Mouse (Mus musculus) myocyte (in vitro differentiated cells): ENCODE data around the gene Eva1a. TPM values are rescaled to one million over a fixed set of nuclear protein-coding genes. Genes with fewer than 3 reads are reported as not detected.

Experiments
- H3K27me3 ChIP-seq: one replicate; pipeline ENCODE4 v1.6.1; 2011; ENCODE audit not compliant: control insufficient read depth, insufficient read depth, insufficient read length
- H3K36me3 ChIP-seq: one replicate; pipeline ENCODE4 v1.6.1; 2011; ENCODE audit not compliant: control insufficient read depth, insufficient read depth
- H3K4me2 ChIP-seq: one replicate; pipeline ENCODE4 v1.6.1; 2011; ENCODE audit warnings: low read depth, control low read depth
- H3K4me3 ChIP-seq: one replicate; pipeline ENCODE4 v1.5.1; 2011; ENCODE audit warnings: mild to moderate bottlenecking, control low read depth, moderate library complexity
- H3K79me2 ChIP-seq: one replicate; pipeline ENCODE4 v1.6.1; 2011; ENCODE audit not compliant: control insufficient read depth, insufficient read depth
- H3ac ChIP-seq: one replicate; pipeline ENCODE4 v1.6.1; 2011; ENCODE audit not compliant: control insufficient read depth, insufficient read length
- CEBPB ChIP-seq: IDR thresholded peaks from 2 replicates; pipeline ENCODE4 v1.6.1; 2011; ENCODE audit warnings: mild to moderate bottlenecking, moderate library complexity; ENCODE audit not compliant: poor library complexity, insufficient read depth, severe bottlenecking
- E2F4 ChIP-seq: IDR thresholded peaks from one replicate; pipeline ENCODE4 v1.6.1; 2011; ENCODE audit warnings: mild to moderate bottlenecking, control low read depth, moderate library complexity; ENCODE audit not compliant: insufficient read depth
- MAX ChIP-seq: IDR thresholded peaks from one replicate; pipeline ENCODE4 v1.6.1; 2011; ENCODE audit warnings: low read depth, mild to moderate bottlenecking, control low read depth
- MYOD1 ChIP-seq, 3 experiments: IDR thresholded peaks; one replicate each; pipeline ENCODE4 v1.6.1; 2011; ENCODE audit warnings: control low read depth in 2 of 3, low read depth in 2 of 3, mild to moderate bottlenecking in 2 of 3, moderate library complexity in 1 of 3; ENCODE audit not compliant: insufficient read length in 2 of 3, control insufficient read depth in 1 of 3
- MYOG ChIP-seq, 3 experiments: IDR thresholded peaks; one replicate each; pipeline ENCODE4 v1.6.1; 2011; ENCODE audit warnings: control low read depth in 2 of 3, low read depth in 2 of 3, mild to moderate bottlenecking in 2 of 3; ENCODE audit not compliant: insufficient read length in 2 of 3, control insufficient read depth in 1 of 3, insufficient read depth in 1 of 3
- POLR2A ChIP-seq: IDR thresholded peaks from one replicate; pipeline ENCODE4 v1.6.1; 2011; ENCODE audit warnings: low read depth, mild to moderate bottlenecking, control low read depth, moderate library complexity; ENCODE audit not compliant: insufficient read length
- POLR2AphosphoS2 ChIP-seq: IDR thresholded peaks from one replicate; pipeline ENCODE4 v1.6.1; 2011; ENCODE audit warnings: low read depth, control low read depth; ENCODE audit not compliant: insufficient read length
- REST ChIP-seq: IDR thresholded peaks from one replicate; pipeline ENCODE4 v1.6.1; 2011; ENCODE audit warnings: mild to moderate bottlenecking, control low read depth, moderate library complexity; ENCODE audit not compliant: insufficient read depth, insufficient read length
- SRF ChIP-seq: IDR thresholded peaks from one replicate; pipeline ENCODE4 v1.6.1; 2011; ENCODE audit warnings: low read depth; ENCODE audit not compliant: control insufficient read depth, insufficient read length
- TCF12 ChIP-seq: IDR thresholded peaks from one replicate; pipeline ENCODE4 v1.6.1; 2011; ENCODE audit warnings: mild to moderate bottlenecking, control low read depth; ENCODE audit not compliant: poor library complexity, insufficient read depth, severe bottlenecking
- TCF3 ChIP-seq: IDR thresholded peaks from one replicate; pipeline ENCODE4 v1.6.1; 2011; ENCODE audit warnings: low read depth, control low read depth; ENCODE audit not compliant: insufficient read length
- USF1 ChIP-seq: IDR thresholded peaks from one replicate; pipeline ENCODE4 v1.6.1; 2011; ENCODE audit warnings: low read depth, mild to moderate bottlenecking, control low read depth, moderate library complexity
- polyA plus RNA-seq: library from polyadenylated mRNA; unstranded; fragments of >200 nt; fragmentation: generic; extraction: Trizol; gene quantifications from one replicate; pipeline ENCODE4 v1.2.1, GENCODE M21; 2012; ENCODE audit warnings: missing spikeins

Eva1a gene
- polyA plus RNA-seq, 1 experiment, result 0.07 TPM

DNA sequence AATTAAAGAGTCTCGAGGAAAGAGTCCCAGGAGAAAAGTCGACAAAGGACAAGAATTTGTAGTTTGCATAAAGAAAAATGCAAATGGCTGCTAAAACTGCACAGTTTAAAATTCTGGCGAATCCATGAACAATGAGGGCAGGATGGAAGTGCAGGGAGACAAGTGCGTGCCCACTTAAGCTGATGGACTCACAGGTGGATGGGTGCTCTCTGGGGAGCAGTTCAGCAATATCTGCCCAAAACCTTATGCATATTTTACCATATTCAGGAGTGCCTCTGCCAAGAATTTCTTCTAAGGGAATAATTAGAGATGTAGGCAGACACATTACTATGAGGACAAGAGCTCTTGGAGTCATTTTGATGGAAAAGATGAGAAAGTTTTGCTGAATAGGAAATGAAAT is 35.5 kb downstream of the Eva1a start:
- Histone ChIP-seq H3K4me2 (no peak overlapping the region), H3K36me3 (no peaks in the 10 kb centered on the region), H3K27me3 (no peaks in the 10 kb centered on the region), H3K79me2 (no peaks in the 10 kb centered on the region), H3K4me3 (no peak overlapping the region), H3ac (no peak overlapping the region)
- TF ChIP-seq MAX (no peak), TCF12 (no peak), E2F4 (no peak), CEBPB (no peak), POLR2A (no peak), MYOD1 (IDR thresholded peaks at IDR 0.05; ENCODE audit: control insufficient read depth in 1 of 3, insufficient read length in 2 of 3, low read depth in 2 of 3) (no peak), REST (no peak), SRF (no peak), MYOG (IDR thresholded peaks at IDR 0.05; ENCODE audit: control insufficient read depth in 1 of 3, insufficient read depth in 1 of 3, insufficient read length in 2 of 3, low read depth in 2 of 3) (no peak), USF1 (no peak)

- Histone ChIP-seq H3K79me2 (no peaks in the 10 kb centered on the region), H3ac (no peak overlapping the region), H3K27me3 (no peaks in the 10 kb centered on the region), H3K4me2 (no peak overlapping the region), H3K36me3 (no peaks in the 10 kb centered on the region), H3K4me3 (no peak overlapping the region)
- no peak for TF ChIP-seq MAX
- no peak for TF ChIP-seq REST
- no peak for TF ChIP-seq POLR2AphosphoS2
- no peak for TF ChIP-seq E2F4
- TF ChIP-seq MYOG (IDR thresholded peaks at IDR 0.05; ENCODE audit: control insufficient read depth in 1 of 3, insufficient read depth in 1 of 3, insufficient read length in 2 of 3, low read depth in 2 of 3), result no peak
- TF ChIP-seq POLR2A, result no peak
- no peak for TF ChIP-seq USF1
- no peak for TF ChIP-seq CEBPB
- no peak for TF ChIP-seq SRF
- no peak for TF ChIP-seq MYOD1 (IDR thresholded peaks at IDR 0.05; ENCODE audit: control insufficient read depth in 1 of 3, insufficient read length in 2 of 3, low read depth in 2 of 3)
- TF ChIP-seq TCF12, result no peak
- no peak for TF ChIP-seq TCF3
Observed at GRCm38 (mm10) chr6:82078875-82079274, 38.0 kb downstream of the Eva1a start.

- no peak for TF ChIP-seq TCF3
- TF ChIP-seq MYOD1 (IDR thresholded peaks at IDR 0.05; ENCODE audit: control insufficient read depth in 1 of 3, insufficient read length in 2 of 3, low read depth in 2 of 3), result no peak
- no peak for TF ChIP-seq POLR2AphosphoS2
- no peak for TF ChIP-seq TCF12
- no peak for TF ChIP-seq CEBPB
- TF ChIP-seq SRF, result no peak
- TF ChIP-seq MAX, result no peak
- no peak for TF ChIP-seq POLR2A
- no peak for TF ChIP-seq MYOG (IDR thresholded peaks at IDR 0.05; ENCODE audit: control insufficient read depth in 1 of 3, insufficient read depth in 1 of 3, insufficient read length in 2 of 3, low read depth in 2 of 3)
- TF ChIP-seq E2F4, result no peak
- no peak for TF ChIP-seq USF1
- no peak for TF ChIP-seq REST
- no peaks in the 10 kb centered on the region for H3K27me3 ChIP-seq
- H3K36me3 ChIP-seq, result no peaks in the 10 kb centered on the region
- H3K4me2 ChIP-seq, result no peak overlapping the region
- no peak overlapping the region for H3ac ChIP-seq
- no peaks in the 10 kb centered on the region for H3K79me2 ChIP-seq
- no peak overlapping the region for H3K4me3 ChIP-seq
Observed at GRCm38 (mm10) chr6:82083655-82084054, 42.8 kb downstream of the Eva1a start.

GRCm38 (mm10) chr6:82084235-82084634 is 43.4 kb downstream of the Eva1a start:
- H3K4me3 ChIP-seq, result no peak overlapping the region
- H3K27me3 ChIP-seq, result no peaks in the 10 kb centered on the region
- no peaks in the 10 kb centered on the region for H3K36me3 ChIP-seq
- TF ChIP-seq REST (no peak), CEBPB (no peak), TCF3 (no peak), E2F4 (no peak), TCF12 (no peak), MAX (no peak), POLR2A (no peak), POLR2AphosphoS2 (no peak), SRF (no peak), MYOD1 (IDR thresholded peaks at IDR 0.05; ENCODE audit: control insufficient read depth in 1 of 3, insufficient read length in 2 of 3, low read depth in 2 of 3) (no peak), MYOG (IDR thresholded peaks at IDR 0.05; ENCODE audit: control insufficient read depth in 1 of 3, insufficient read depth in 1 of 3, insufficient read length in 2 of 3, low read depth in 2 of 3) (no peak), USF1 (no peak)
- H3K4me2 ChIP-seq, result no peak overlapping the region
- no peaks in the 10 kb centered on the region for H3K79me2 ChIP-seq
- no peak overlapping the region for H3ac ChIP-seq
